20 mouse cellular contexts compared by ENCODE assay signal in the genomic region with DNA sequence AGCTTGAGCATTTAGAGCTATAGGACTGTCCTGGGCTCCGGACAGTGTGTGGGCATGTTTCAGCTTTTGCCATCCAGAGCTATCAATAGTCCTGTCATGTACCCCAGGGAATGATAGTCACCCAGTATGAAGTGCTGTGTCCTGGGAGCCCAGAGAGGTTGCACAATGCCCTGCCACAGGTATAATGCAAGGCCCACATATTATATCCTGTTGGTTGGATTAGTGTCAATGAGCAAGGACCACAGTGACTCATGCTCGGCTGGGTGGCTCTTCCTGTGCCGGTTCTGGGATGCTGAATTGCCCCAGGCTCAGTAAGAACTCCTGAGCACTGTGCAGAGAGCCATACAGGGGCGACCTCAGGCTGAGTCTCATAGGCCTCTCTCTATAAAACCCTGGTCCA.
"Had no signal": no experiment of that assay in that cellular context is flagged by ENCODE, and none has a peak within 500 bp of the region (broad histone marks: within the 10 kb centered on the region; RNA-seq: fewer than 3 reads in every experiment).

No protein-coding gene starts in this region.

- H3K27me3 ChIP-seq: heart, embryonic 12.5 days; hindbrain, embryonic 12.5 days; intestine, embryonic 15.5 days; limb, embryonic 13.5 days; limb, embryonic 15.5 days had no signal

- ATAC-seq: inflammation-experienced regulatory T-cells, adult 6 months; intestine, embryonic 15.5 days; intestine, postnatal 0 days; liver, embryonic 12.5 days had no signal

- DNase-seq: gastrocnemius, adult 2 months; gastrocnemius, postnatal 14 days; gastrocnemius, postnatal 36 days; heart, adult 11 months; heart, postnatal 10 days; heart, postnatal 4 days; kidney, adult 18-20 months; kidney, adult 8-10 months; kidney, postnatal 10 days; kidney, postnatal 25 days; kidney, postnatal 4 days; left cerebral cortex, postnatal 4 days had no signal
